Mouse (Mus musculus): Measurements from ENCODE around the gene Olfml2b. TPM values are rescaled to one million over a fixed set of nuclear protein-coding genes. Genes with fewer than 3 reads are reported as not detected.
A peak's percentile ranks its signal among the peaks of the same experiment; 100 is the strongest.

Olfml2b gene
- polyA plus RNA-seq, 1 experiment from 2014 or later: 17.0 TPM

GRCm38 (mm10) chr1:170638941-170639340, 5.4 kb upstream of the Olfml2b start:
- H3K4me1 ChIP-seq (ENCODE audit: control insufficient read depth, insufficient read depth, low read length): no peaks in the 10 kb centered on the region
- no peak overlapping the region for H3K4me2 ChIP-seq (ENCODE audit: low read depth, low read length)
- no peak overlapping the region for H3K4me3 ChIP-seq (ENCODE audit: low read length)
- H3K36me3 ChIP-seq (ENCODE audit: control insufficient read depth, insufficient read depth, low read length): no peaks in the 10 kb centered on the region
- no peak overlapping the region for H3K9ac ChIP-seq (ENCODE audit: low read depth, low read length)
- no peaks in the 10 kb centered on the region for H3K27me3 ChIP-seq (replicated peaks; ENCODE audit: control insufficient read depth, insufficient read depth, low read length)
- no peaks in the 10 kb centered on the region for H3K9me3 ChIP-seq (ENCODE audit: control insufficient read depth, low read length)
- ATAC-seq: no peak
- H3K27ac ChIP-seq (ENCODE audit: low read length): no peak overlapping the region
- WGBS: 84% methylated on average over 7 of the region's 7 CpGs

- peak; percentile 22; the same call in 1 of the 2 replicates for ATAC-seq
- Histone ChIP-seq H3K4me1 (ENCODE audit: control insufficient read depth, insufficient read depth, low read length) (peaks cover 11% of the 10 kb centered on the region), H3K27ac (ENCODE audit: low read length) (no peak overlapping the region), H3K9ac (ENCODE audit: low read depth, low read length) (peak overlapping the region; percentile 38; the same call in 1 of the 2 replicates), H3K36me3 (ENCODE audit: control insufficient read depth, insufficient read depth, low read length) (no peaks in the 10 kb centered on the region), H3K4me3 (ENCODE audit: low read length) (peak overlapping the region; percentile 20), H3K27me3 (replicated peaks; ENCODE audit: control insufficient read depth, insufficient read depth, low read length) (no peaks in the 10 kb centered on the region; the same call in 1 of the 2 replicates), H3K4me2 (ENCODE audit: low read depth, low read length) (peak overlapping the region; percentile 17), H3K9me3 (ENCODE audit: control insufficient read depth, low read length) (no peaks in the 10 kb centered on the region)
- WGBS: 37% methylated on average over 15 of the region's 15 CpGs
Measured at GRCm38 (mm10) chr1:170645896-170646605, 1.7 kb downstream of the Olfml2b start.

GRCm38 (mm10) chr1:170646606-170647287, 2.4 kb downstream of the Olfml2b start:
- no peak overlapping the region for H3K27ac ChIP-seq (ENCODE audit: low read length)
- 52% methylated on average over 9 of the region's 9 CpGs for WGBS
- peak overlapping the region; percentile 20; the same call in 1 of the 2 replicates for H3K4me3 ChIP-seq (ENCODE audit: low read length)

GRCm38 (mm10) chr1:170647381-170647780, 3.0 kb downstream of the Olfml2b start:
- no peak for ATAC-seq
- no peaks in the 10 kb centered on the region for H3K9me3 ChIP-seq (ENCODE audit: control insufficient read depth, low read length)
- H3K4me3 ChIP-seq (ENCODE audit: low read length): no peak overlapping the region
- no peak overlapping the region for H3K4me2 ChIP-seq (ENCODE audit: low read depth, low read length)
- H3K4me1 ChIP-seq (ENCODE audit: control insufficient read depth, insufficient read depth, low read length): peaks cover 11% of the 10 kb centered on the region
- H3K36me3 ChIP-seq (ENCODE audit: control insufficient read depth, insufficient read depth, low read length): no peaks in the 10 kb centered on the region
- WGBS: 83% methylated on average over 7 of the region's 7 CpGs
- H3K9ac ChIP-seq (ENCODE audit: low read depth, low read length): no peak overlapping the region
- H3K27me3 ChIP-seq (replicated peaks; ENCODE audit: control insufficient read depth, insufficient read depth, low read length): no peaks in the 10 kb centered on the region; the same call in 1 of the 2 replicates
- H3K27ac ChIP-seq (ENCODE audit: low read length): no peak overlapping the region

More at GRCm38 (mm10) chr1:170646606-170647287, 2.4 kb downstream of the Olfml2b start:
- Histone ChIP-seq H3K36me3 (ENCODE audit: control insufficient read depth, insufficient read depth, low read length) (no peaks in the 10 kb centered on the region), H3K4me1 (ENCODE audit: control insufficient read depth, insufficient read depth, low read length) (peaks cover 11% of the 10 kb centered on the region), H3K27me3 (replicated peaks; ENCODE audit: control insufficient read depth, insufficient read depth, low read length) (no peaks in the 10 kb centered on the region; the same call in 1 of the 2 replicates), H3K9me3 (ENCODE audit: control insufficient read depth, low read length) (no peaks in the 10 kb centered on the region), H3K9ac (ENCODE audit: low read depth, low read length) (peak overlapping the region; percentile 38; the same call in 1 of the 2 replicates), H3K4me2 (ENCODE audit: low read depth, low read length) (peak overlapping the region; percentile 17)
- ATAC-seq: no peak

GRCm38 (mm10) chr1:170647971-170648514, 3.7 kb downstream of the Olfml2b start:
- H3K4me3 ChIP-seq (ENCODE audit: low read length): no peak overlapping the region
- WGBS: 78% methylated on average over 6 of the region's 6 CpGs
- no peaks in the 10 kb centered on the region for H3K9me3 ChIP-seq (ENCODE audit: control insufficient read depth, low read length)
- no peak overlapping the region for H3K27ac ChIP-seq (ENCODE audit: low read length)
- no peak overlapping the region for H3K4me2 ChIP-seq (ENCODE audit: low read depth, low read length)
- H3K4me1 ChIP-seq (ENCODE audit: control insufficient read depth, insufficient read depth, low read length): peaks cover 11% of the 10 kb centered on the region
- no peaks in the 10 kb centered on the region; the same call in 1 of the 2 replicates for H3K27me3 ChIP-seq (replicated peaks; ENCODE audit: control insufficient read depth, insufficient read depth, low read length)
- no peak for ATAC-seq
- no peak overlapping the region for H3K9ac ChIP-seq (ENCODE audit: low read depth, low read length)
- H3K36me3 ChIP-seq (ENCODE audit: control insufficient read depth, insufficient read depth, low read length): no peaks in the 10 kb centered on the region

GRCm38 (mm10) chr1:170651046-170651723, 6.9 kb downstream of the Olfml2b start:
- ATAC-seq: no peak
- Histone ChIP-seq H3K9ac (ENCODE audit: low read depth, low read length) (no peak overlapping the region), H3K36me3 (ENCODE audit: control insufficient read depth, insufficient read depth, low read length) (no peaks in the 10 kb centered on the region), H3K9me3 (ENCODE audit: control insufficient read depth, low read length) (no peaks in the 10 kb centered on the region), H3K4me2 (ENCODE audit: low read depth, low read length) (no peak overlapping the region), H3K4me3 (ENCODE audit: low read length) (no peak overlapping the region), H3K27ac (ENCODE audit: low read length) (no peak overlapping the region), H3K27me3 (replicated peaks; ENCODE audit: control insufficient read depth, insufficient read depth, low read length) (no peaks in the 10 kb centered on the region), H3K4me1 (ENCODE audit: control insufficient read depth, insufficient read depth, low read length) (peaks cover 8% of the 10 kb centered on the region)
- 67% methylated on average over 6 of the region's 6 CpGs for WGBS

- Histone ChIP-seq H3K36me3 (ENCODE audit: control insufficient read depth, insufficient read depth, low read length) (no peaks in the 10 kb centered on the region), H3K4me3 (ENCODE audit: low read length) (no peak overlapping the region), H3K27ac (ENCODE audit: low read length) (no peak overlapping the region), H3K27me3 (replicated peaks; ENCODE audit: control insufficient read depth, insufficient read depth, low read length) (no peaks in the 10 kb centered on the region), H3K4me2 (ENCODE audit: low read depth, low read length) (no peak overlapping the region), H3K9me3 (ENCODE audit: control insufficient read depth, low read length) (no peaks in the 10 kb centered on the region), H3K9ac (ENCODE audit: low read depth, low read length) (no peak overlapping the region), H3K4me1 (ENCODE audit: control insufficient read depth, insufficient read depth, low read length) (peaks cover 5% of the 10 kb centered on the region; the same call in 1 of the 2 replicates)
- WGBS: 82% methylated on average over 15 of the region's 15 CpGs
- ATAC-seq: no peak
Measured at GRCm38 (mm10) chr1:170651989-170652740, 7.8 kb downstream of the Olfml2b start.

- H3K9me3 ChIP-seq (ENCODE audit: control insufficient read depth, low read length): no peaks in the 10 kb centered on the region
- H3K4me3 ChIP-seq (ENCODE audit: low read length): no peak overlapping the region
- H3K27ac ChIP-seq (ENCODE audit: low read length): no peak overlapping the region
- no peaks in the 10 kb centered on the region for H3K36me3 ChIP-seq (ENCODE audit: control insufficient read depth, insufficient read depth, low read length)
- no peak overlapping the region for H3K9ac ChIP-seq (ENCODE audit: low read depth, low read length)
- H3K27me3 ChIP-seq (replicated peaks; ENCODE audit: control insufficient read depth, insufficient read depth, low read length): no peaks in the 10 kb centered on the region
- WGBS: 64% methylated on average over 5 of the region's 5 CpGs
- ATAC-seq: peak; percentile 43; the same call in 1 of the 2 replicates
- peaks cover 5% of the 10 kb centered on the region; the same call in 1 of the 2 replicates for H3K4me1 ChIP-seq (ENCODE audit: control insufficient read depth, insufficient read depth, low read length)
- H3K4me2 ChIP-seq (ENCODE audit: low read depth, low read length): no peak overlapping the region
Measured at GRCm38 (mm10) chr1:170655280-170655917, 11.1 kb downstream of the Olfml2b start.
